Mouse (Mus musculus) neural tube, embryonic 14.5 days (tissue): ENCODE measurements around the gene Uhrf1. TPM values are rescaled to one million over a fixed set of nuclear protein-coding genes. Genes with fewer than 3 reads are reported as not detected.

Experiments used
- ATAC-seq: fragments of 200-750 bp; cut with Nextera tagmentation; 2 replicates; pipeline ENCODE4 v1.8.0; 2017; ENCODE audit warnings: low read depth, mild to moderate bottlenecking, moderate TSS enrichment, moderate library complexity
- H3K27ac ChIP-seq: fragments of 300-500 bp; sonication (generic); 2 replicates; pipeline ENCODE4 v1.5.1; 2014; ENCODE audit warnings: low read depth, mild to moderate bottlenecking, control low read depth, low read length, moderate library complexity, mixed read lengths
- H3K27me3 ChIP-seq: fragments of 300-500 bp; sonication (generic); 2 replicates; pipeline ENCODE4 v1.6.1; 2014; ENCODE audit warnings: low read length; ENCODE audit not compliant: control insufficient read depth, insufficient read depth
- H3K36me3 ChIP-seq: fragments of 300-500 bp; sonication (generic); 2 replicates; pipeline ENCODE4 v1.6.1; 2014; ENCODE audit warnings: low read length, mixed read lengths; ENCODE audit not compliant: control insufficient read depth, insufficient read depth
- H3K4me1 ChIP-seq: fragments of 300-500 bp; sonication (generic); 2 replicates; pipeline ENCODE4 v1.6.1; 2014; ENCODE audit warnings: low read length; ENCODE audit not compliant: control insufficient read depth, insufficient read depth
- H3K4me2 ChIP-seq: fragments of 300-500 bp; sonication (generic); 2 replicates; pipeline ENCODE4 v1.6.1; 2014; ENCODE audit warnings: mild to moderate bottlenecking, low read depth, low read length, control low read depth
- H3K4me3 ChIP-seq: fragments of 300-500 bp; sonication (generic); 2 replicates; pipeline ENCODE4 v1.5.1; 2014; ENCODE audit warnings: low read depth, low read length, control low read depth, mixed read lengths
- H3K9ac ChIP-seq: fragments of 300-500 bp; sonication (generic); replicated peaks from 2 replicates; pipeline ENCODE4 v1.6.1; 2014; ENCODE audit warnings: low read depth, mild to moderate bottlenecking, control low read depth, low read length, mixed read lengths
- H3K9me3 ChIP-seq: fragments of 300-500 bp; sonication (generic); 2 replicates; pipeline ENCODE4 v1.6.1; 2016; ENCODE audit warnings: low read length; ENCODE audit not compliant: control insufficient read depth
- WGBS: fragments of 180-500 bp; shearing (Covaris S2); extraction: QIAGEN DNeasy Blood & Tissue Kit; methylation state at CpG from one replicate; pipeline ENCODE4 v1.1.7; 2014; 5-methylcytosine and 5-hydroxymethylcytosine counted together
- polyA plus RNA-seq: library from polyadenylated mRNA; unstranded; fragments of >200 nt; fragmentation: Nextera tagmentation; extraction: Ambion mirVana; gene quantifications from 2 replicates; pipeline ENCODE4 v1.2.1, GENCODE M21; 2014

The Uhrf1 gene
- polyA plus RNA-seq, 1 experiment from 2014 or later = 5.7 TPM

- Histone ChIP-seq H3K9ac (no peak overlapping the region), H3K27me3 (no peaks in the 10 kb centered on the region), H3K4me3 (no peak overlapping the region), H3K4me2 (no peak overlapping the region), H3K27ac (no peak overlapping the region), H3K4me1 (peaks cover 16% of the 10 kb centered on the region), H3K9me3 (no peaks in the 10 kb centered on the region), H3K36me3 (no peaks in the 10 kb centered on the region)
- ATAC-seq = no peak
- 53% methylated on average over 3 of the region's 3 CpGs for WGBS
Observed at GRCm38 (mm10) chr17:56324419-56324818, 21.3 kb downstream of the Uhrf1 start.

GRCm38 (mm10) chr17:56325450-56326152, 22.5 kb downstream of the Uhrf1 start, which contains the start of gene Kdm4b:
Kdm4b (plus strand) TSS chr17:56326062.
- Histone ChIP-seq H3K27me3 (no peaks in the 10 kb centered on the region), H3K4me2 (peak within 1 kb of the TSS; percentile 86), H3K36me3 (no peaks in the 10 kb centered on the region), H3K27ac (peak within 1 kb of the TSS; percentile 91), H3K4me1 (peaks cover 27% of the 10 kb centered on the region), H3K9me3 (no peaks in the 10 kb centered on the region), H3K4me3 (peak within 1 kb of the TSS; percentile 91), H3K9ac (peak within 1 kb of the TSS; percentile 92)
- under 1% methylated on average over 57 of the region's 57 CpGs for WGBS
- ATAC-seq = peak; percentile 100

GRCm38 (mm10) chr17:56326153-56327147, 23.3 kb downstream of the Uhrf1 start:
- Histone ChIP-seq H3K27ac (peak overlapping the region; percentile 91), H3K4me3 (peak overlapping the region; percentile 91), H3K9me3 (no peaks in the 10 kb centered on the region), H3K4me2 (peak overlapping the region; percentile 86), H3K4me1 (peaks cover 33% of the 10 kb centered on the region), H3K9ac (peak overlapping the region; percentile 92), H3K27me3 (no peaks in the 10 kb centered on the region), H3K36me3 (no peaks in the 10 kb centered on the region)
- WGBS = under 1% methylated on average over 66 of the region's 67 CpGs
- ATAC-seq = peak; percentile 52

GRCm38 (mm10) chr17:56329267-56329666, 26.1 kb downstream of the Uhrf1 start:
- Histone ChIP-seq H3K27ac (no peak overlapping the region), H3K4me2 (no peak overlapping the region), H3K36me3 (no peaks in the 10 kb centered on the region), H3K27me3 (no peaks in the 10 kb centered on the region), H3K9me3 (no peaks in the 10 kb centered on the region), H3K4me3 (no peak overlapping the region), H3K4me1 (peaks cover 33% of the 10 kb centered on the region), H3K9ac (no peak overlapping the region)
- no peak for ATAC-seq

GRCm38 (mm10) chr17:56330345-56330744, 27.2 kb downstream of the Uhrf1 start:
- Histone ChIP-seq H3K4me3 (no peak overlapping the region), H3K27me3 (no peaks in the 10 kb centered on the region)
- 89% methylated on average over 3 of the region's 3 CpGs for WGBS

GRCm38 (mm10) chr17:56331256-56331655, 28.1 kb downstream of the Uhrf1 start:
- Histone ChIP-seq H3K9me3 (no peaks in the 10 kb centered on the region), H3K4me2 (no peak overlapping the region), H3K4me3 (no peak overlapping the region), H3K4me1 (peaks cover 37% of the 10 kb centered on the region), H3K9ac (0 out of 2 replicates have a peak overlapping the region, but pooled peaks have one; percentile 16), H3K27ac (no peak overlapping the region), H3K36me3 (no peaks in the 10 kb centered on the region), H3K27me3 (no peaks in the 10 kb centered on the region)
- ATAC-seq = no peak

More at GRCm38 (mm10) chr17:56330345-56330744, 27.2 kb downstream of the Uhrf1 start:
- H3K4me2 ChIP-seq = no peak overlapping the region
- peaks cover 33% of the 10 kb centered on the region for H3K4me1 ChIP-seq
- no peak overlapping the region for H3K9ac ChIP-seq
- ATAC-seq = no peak
- no peaks in the 10 kb centered on the region for H3K36me3 ChIP-seq
- H3K27ac ChIP-seq = no peak overlapping the region
- no peaks in the 10 kb centered on the region for H3K9me3 ChIP-seq

GRCm38 (mm10) chr17:56332987-56333386, 29.9 kb downstream of the Uhrf1 start:
- 42% methylated on average over 8 of the region's 8 CpGs for WGBS
- Histone ChIP-seq H3K9ac (no peak overlapping the region), H3K36me3 (no peaks in the 10 kb centered on the region), H3K4me3 (no peak overlapping the region), H3K9me3 (no peaks in the 10 kb centered on the region), H3K27ac (no peak overlapping the region), H3K4me1 (peaks cover 28% of the 10 kb centered on the region), H3K27me3 (no peaks in the 10 kb centered on the region), H3K4me2 (no peak overlapping the region)
- ATAC-seq = no peak

- H3K4me2 ChIP-seq = no peak overlapping the region
- 57% methylated on average over 4 of the region's 4 CpGs for WGBS
- H3K27me3 ChIP-seq = no peaks in the 10 kb centered on the region
- no peaks in the 10 kb centered on the region for H3K9me3 ChIP-seq
- H3K9ac ChIP-seq = no peak overlapping the region
- H3K27ac ChIP-seq = no peak overlapping the region
- H3K4me1 ChIP-seq = 0 out of 2 replicates have a peak, but pooled peaks cover 4% of the 10 kb centered on the region
- no peaks in the 10 kb centered on the region for H3K36me3 ChIP-seq
- ATAC-seq = no peak
- H3K4me3 ChIP-seq = no peak overlapping the region
Observed at GRCm38 (mm10) chr17:56337190-56337589, 34.1 kb downstream of the Uhrf1 start.

GRCm38 (mm10) chr17:56337791-56338190, 34.7 kb downstream of the Uhrf1 start:
- no peak overlapping the region for H3K9ac ChIP-seq
- 98% methylated on average over 6 of the region's 6 CpGs for WGBS
- H3K27ac ChIP-seq = no peak overlapping the region
- 0 out of 2 replicates have a peak, but pooled peaks cover 4% of the 10 kb centered on the region for H3K4me1 ChIP-seq
- ATAC-seq = no peak
- no peaks in the 10 kb centered on the region for H3K9me3 ChIP-seq
- no peaks in the 10 kb centered on the region for H3K27me3 ChIP-seq
- H3K4me2 ChIP-seq = no peak overlapping the region
- no peak overlapping the region for H3K4me3 ChIP-seq
- no peaks in the 10 kb centered on the region for H3K36me3 ChIP-seq
